Mouse (Mus musculus) G1E (cell line): ENCODE data around the gene Mecom.

ENCODE experiments used
- CTCF ChIP-seq: IDR thresholded peaks from 2 replicates; pipeline ENCODE4 v1.5.1; 2012; ENCODE audit warnings: low read depth, low read length, inconsistent platforms, mixed read lengths
- GATA1 ChIP-seq: IDR thresholded peaks from 2 replicates; pipeline ENCODE4 v1.6.1; 2012; ENCODE audit warnings: borderline replicate concordance, low read length, inconsistent platforms, mixed read lengths
- GATA2 ChIP-seq: IDR thresholded peaks from 2 replicates; pipeline ENCODE4 v1.6.1; 2012; ENCODE audit warnings: low read depth, low read length, inconsistent platforms, borderline replicate concordance
- POLR2AphosphoS5 ChIP-seq: IDR thresholded peaks from 2 replicates; pipeline ENCODE4 v1.6.1; 2012; ENCODE audit warnings: low read depth, low read length, inconsistent platforms; ENCODE audit not compliant: insufficient replicate concordance
- TAL1 ChIP-seq: conservative IDR thresholded peaks from 2 replicates; pipeline ENCODE4 v1.6.1; 2012; ENCODE audit warnings: low read depth, low read length, inconsistent platforms, mixed read lengths

GRCm38 (mm10) chr3:30237493-30237892 lies 310.3 kb downstream of the Mecom start:
- TF ChIP-seq CTCF (no peak), POLR2AphosphoS5 (no peak), TAL1 (no peak), GATA1 (no peak), GATA2 (no peak)
